Mouse (Mus musculus) left cerebral cortex, postnatal 25 days (tissue): ENCODE data around the gene Dus2. TPM values are rescaled to one million over a fixed set of nuclear protein-coding genes. Genes with fewer than 3 reads are reported as not detected.
"Not testable (repeated sequence)": the region's sequence is repeated elsewhere in the genome, so short reads cannot be mapped to it uniquely, and the experiment has no call there.

Experiments
- DNase-seq, 2 experiments: peaks; one replicate each; pipeline ENCODE4 v3.0.0; 2022; ENCODE audit warnings: low spot score in 2 of 2, mixed read lengths in 1 of 2
- intact Hi-C: fragments of 180-260 bp; cut with DNase I; formaldehyde crosslinking; loops from one replicate; pipeline ENCODE4 v1.15.1; 2025
- total RNA-seq, 2 experiments: library from RNA; stranded (reverse); gene quantifications; 2 replicates each; pipeline ENCODE4 v1.2.3; 2021

Gene Dus2
- total RNA-seq, 2 experiments from 2014 or later, result 16.7 to 18.9 TPM

GRCm38 (mm10) chr8:105981146-105981545 lies 10.0 kb upstream of the Dus2 start:
- no peak for DNase-seq
- intact Hi-C loops, result no loop called here

GRCm38 (mm10) chr8:105983406-105983805 lies 7.7 kb upstream of the Dus2 start:
- intact Hi-C loops, DNase-seq: not testable (repeated sequence)

- intact Hi-C loops, result no loop called here
- no peak for DNase-seq
Measured at GRCm38 (mm10) chr8:105988546-105988945, 2.6 kb upstream of the Dus2 start.

- DNase-seq, result no peak
- intact Hi-C loops, result loop anchor here (1.0 kb wide), 1 partner anchor 31 kb away; no protein-coding TSS in a partner anchor
Measured at GRCm38 (mm10) chr8:105991546-105991945, 409 bp downstream of the Dus2 start.

GRCm38 (mm10) chr8:105992499-105992898 lies 1.4 kb downstream of the Dus2 start:
- intact Hi-C loops, result no loop called here
- DNase-seq, result no peak

GRCm38 (mm10) chr8:105993226-105993625 lies 2.1 kb downstream of the Dus2 start:
- intact Hi-C loops, result no loop called here
- no peak for DNase-seq

- intact Hi-C loops, result no loop called here
- no peak for DNase-seq
Measured at GRCm38 (mm10) chr8:105996359-105996758, 5.2 kb downstream of the Dus2 start.

- no peak for DNase-seq
- intact Hi-C loops, result no loop called here
Measured at GRCm38 (mm10) chr8:105998971-105999370, 7.8 kb downstream of the Dus2 start.

GRCm38 (mm10) chr8:106001908-106002307 lies 10.8 kb downstream of the Dus2 start:
- intact Hi-C loops, result no loop called here

GRCm38 (mm10) chr8:106004538-106005207 lies 13.5 kb downstream of the Dus2 start:
- no peak for DNase-seq
- intact Hi-C loops, result no loop called here

More at GRCm38 (mm10) chr8:106001908-106002307, 10.8 kb downstream of the Dus2 start:
- no peak for DNase-seq

- no peak for DNase-seq
- intact Hi-C loops, result no loop called here
Measured at GRCm38 (mm10) chr8:106005875-106006274, 14.7 kb downstream of the Dus2 start, which contains the start of gene Dpep2nb. TSS of gene Dpep2nb (minus strand) at chr8:106005975.

- intact Hi-C loops, result no loop called here
- DNase-seq, result no peak
Measured at GRCm38 (mm10) chr8:106006413-106006812, 15.3 kb downstream of the Dus2 start.

- DNase-seq, result no peak
- intact Hi-C loops, result no loop called here
Measured at GRCm38 (mm10) chr8:106007135-106007534, 16.0 kb downstream of the Dus2 start.

GRCm38 (mm10) chr8:106007891-106008290 lies 16.8 kb downstream of the Dus2 start:
- intact Hi-C loops, DNase-seq: not testable (repeated sequence)

GRCm38 (mm10) chr8:106010748-106011642 lies 19.9 kb downstream of the Dus2 start:
- intact Hi-C loops, result loop anchor here (1.0 kb wide), 2 partner anchors 48 to 111 kb away; partner anchors contain the start of gene Pskh1
- DNase-seq, result peak; percentile 96 to 98

- DNase-seq, result no peak
- intact Hi-C loops, result loop anchor here (1.0 kb wide), 2 partner anchors 48 to 111 kb away; partner anchors contain the start of gene Pskh1
Measured at GRCm38 (mm10) chr8:106011643-106011986, 20.5 kb downstream of the Dus2 start, which contains the start of gene Ddx28. TSS of gene Ddx28 (minus strand) at chr8:106011882.

GRCm38 (mm10) chr8:106012203-106012602 lies 21.1 kb downstream of the Dus2 start:
- DNase-seq, intact Hi-C loops: not testable (repeated sequence)

GRCm38 (mm10) chr8:106016284-106016683 lies 25.1 kb downstream of the Dus2 start:
- intact Hi-C loops, result no loop called here
- no peak for DNase-seq

GRCm38 (mm10) chr8:106017130-106017529 lies 26.0 kb downstream of the Dus2 start:
- no peak for DNase-seq
- intact Hi-C loops, result no loop called here

GRCm38 (mm10) chr8:106018039-106018438 lies 26.9 kb downstream of the Dus2 start:
- intact Hi-C loops, result no loop called here
- no peak for DNase-seq
